Mouse (Mus musculus) heart, postnatal 36 days (tissue): ENCODE measurements around the gene Sf3b3. TPM values are rescaled to one million over a fixed set of nuclear protein-coding genes. Genes with fewer than 3 reads are reported as not detected.
A peak's percentile ranks its signal among the peaks of the same experiment; 100 is the strongest.

ENCODE experiments used
- DNase-seq, 2 experiments: peaks; one replicate each; pipeline ENCODE4 v3.0.0; 2021 to 2022
- intact Hi-C: fragments of 180-260 bp; cut with DNase I; formaldehyde crosslinking; loops from one replicate; pipeline ENCODE4 v1.15.1; 2025
- total RNA-seq, 2 experiments: library from RNA; stranded (reverse); gene quantifications; 2 replicates each; pipeline ENCODE4 v1.2.3; 2021

The Sf3b3 gene
- total RNA-seq, 2 experiments from 2014 or later, result 37.3 to 39.1 TPM

- no peak for DNase-seq
- intact Hi-C loops, result loop anchor here (5.0 kb wide), 1 partner anchor 244 kb away; the partner anchor contains the start of genes Clec18a and Pdpr
Observed at GRCm38 (mm10) chr8:110847645-110848495, 1.3 kb upstream of the Sf3b3 start.

DNA sequence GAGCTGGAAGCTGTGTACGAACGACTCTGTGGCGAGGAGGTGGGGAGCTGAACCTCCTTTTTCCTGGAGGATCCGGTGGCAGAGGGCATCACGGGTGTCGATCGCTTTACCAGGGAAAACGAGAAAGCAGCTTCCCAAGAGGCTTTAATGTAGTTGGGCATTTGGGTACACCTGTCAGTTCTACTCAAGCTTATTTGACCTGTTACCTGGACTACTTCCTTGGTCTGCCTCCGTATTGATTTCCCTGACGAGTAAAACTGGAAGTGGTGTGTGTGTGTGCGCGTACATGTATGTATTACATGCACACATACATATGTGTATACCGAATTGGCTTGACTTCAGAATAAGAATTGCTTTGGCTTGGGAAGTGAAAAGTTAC lies 573 bp upstream of the Sf3b3 start:
- intact Hi-C loops, result loop anchor here (5.0 kb wide), 1 partner anchor 245 kb away; the partner anchor contains the start of genes Clec18a and Pdpr
- no peak for DNase-seq

DNA sequence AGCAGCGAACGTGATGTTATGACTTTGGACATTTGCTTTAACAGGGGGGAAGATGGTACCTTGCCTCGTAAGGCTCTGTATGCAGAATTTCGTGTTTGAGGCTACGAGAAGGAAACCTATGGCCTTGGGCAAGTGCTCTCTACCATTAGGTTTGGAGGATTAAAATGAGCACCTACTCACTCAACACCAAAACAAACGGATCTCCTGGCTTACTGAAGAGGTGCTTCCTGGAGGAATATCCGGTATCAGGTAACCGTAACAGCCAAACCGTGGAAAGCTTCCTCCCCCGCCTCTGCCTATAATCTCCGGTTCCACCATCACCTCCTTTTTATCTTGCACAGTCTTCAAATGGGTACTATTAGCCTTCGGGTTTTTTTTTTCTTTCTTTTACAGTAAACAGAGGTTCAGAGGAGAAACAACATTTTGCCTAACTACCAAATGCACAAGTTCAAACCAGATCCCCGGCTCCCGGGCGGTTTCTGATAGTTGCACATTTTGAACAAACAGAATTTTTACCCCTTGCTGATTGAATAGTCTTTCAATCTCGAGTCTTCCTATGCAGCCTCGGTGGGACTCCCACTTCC lies 674 bp downstream of the Sf3b3 start:
- intact Hi-C loops, result loop anchor here (5.0 kb wide), 1 partner anchor 246 kb away; the partner anchor contains the start of genes Clec18a and Pdpr
- DNase-seq, result peak in 1 of 2 experiments; percentile 3

DNA sequence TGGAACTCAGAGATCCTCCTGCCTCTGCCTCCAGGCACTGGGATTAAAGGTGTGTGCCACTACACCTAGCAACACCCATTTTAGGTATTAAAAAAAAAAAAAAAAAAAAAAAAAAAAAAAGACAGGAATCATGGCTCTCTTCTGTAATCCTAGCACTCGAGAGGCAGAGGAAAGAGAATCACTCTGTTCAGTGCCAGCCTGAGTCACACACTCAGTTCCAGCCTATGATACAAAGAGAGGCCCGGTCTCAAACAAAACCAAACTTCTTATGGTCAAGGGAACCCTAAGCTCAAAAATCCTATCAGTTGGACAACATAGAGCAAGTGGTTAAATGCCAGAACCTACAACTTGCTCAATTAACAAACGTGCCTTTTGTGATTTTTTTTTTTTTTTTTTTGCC lies 1.6 kb downstream of the Sf3b3 start:
- no peak for DNase-seq

GRCm38 (mm10) chr8:110843207-110843606 lies 3.4 kb downstream of the Sf3b3 start:
- intact Hi-C loops, result loop anchor here (2.0 kb wide), 1 partner anchor 92 kb away; no protein-coding TSS in a partner anchor
- no peak for DNase-seq

More for the DNA sequence above, 1.6 kb downstream of the Sf3b3 start:
- intact Hi-C loops, result loop anchor here (5.0 kb wide), 1 partner anchor 247 kb away; the partner anchor contains the start of genes Clec18a and Pdpr

- intact Hi-C loops, result loop anchor here (2.0 kb wide), 1 partner anchor 91 kb away; no protein-coding TSS in a partner anchor
- no peak for DNase-seq
Observed at GRCm38 (mm10) chr8:110842012-110842574, 4.5 kb downstream of the Sf3b3 start.

DNA sequence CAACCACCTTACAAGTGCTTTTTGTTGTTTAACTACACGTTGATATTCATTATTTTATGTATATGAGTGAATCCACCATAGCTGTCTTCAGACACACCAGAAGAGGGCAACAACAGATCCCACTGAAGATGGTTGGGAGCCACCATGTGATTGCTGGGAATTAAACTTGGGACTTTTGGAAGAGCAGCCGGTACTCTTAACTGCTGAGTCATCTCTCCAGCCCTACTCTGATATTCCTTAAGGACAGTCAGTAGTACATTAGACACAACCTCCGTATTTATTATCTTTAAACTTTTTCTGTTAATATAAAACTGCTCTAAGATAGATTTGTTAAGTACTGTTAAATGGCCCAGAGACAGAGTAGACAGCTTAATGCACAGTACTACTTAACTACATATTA lies 14.6 kb downstream of the Sf3b3 start:
- intact Hi-C loops, result loop anchor here (10.0 kb wide), 1 partner anchor 187 kb away; no protein-coding TSS in a partner anchor

DNA sequence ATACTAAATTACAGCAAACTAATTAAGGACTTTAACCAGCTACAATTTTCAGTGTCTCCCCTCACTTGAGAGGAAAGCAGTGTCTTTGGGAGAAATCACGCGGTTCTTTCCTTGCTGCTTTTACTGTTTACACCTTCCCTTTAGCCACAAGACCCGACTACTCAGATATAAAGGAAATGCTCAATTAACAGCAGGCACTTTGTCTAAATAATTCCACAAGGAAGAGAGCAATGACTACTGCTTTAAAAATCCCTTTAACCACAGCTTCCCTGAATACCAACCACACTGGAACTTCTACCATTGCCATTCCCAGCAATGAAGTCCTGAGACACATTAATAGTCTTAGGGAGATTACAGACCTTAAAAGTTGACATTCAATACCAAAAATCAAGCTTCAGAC lies 18.1 kb downstream of the Sf3b3 start:
- no peak for DNase-seq
- intact Hi-C loops, result no loop called here

More for the DNA sequence above, 14.6 kb downstream of the Sf3b3 start:
- no peak for DNase-seq

DNA sequence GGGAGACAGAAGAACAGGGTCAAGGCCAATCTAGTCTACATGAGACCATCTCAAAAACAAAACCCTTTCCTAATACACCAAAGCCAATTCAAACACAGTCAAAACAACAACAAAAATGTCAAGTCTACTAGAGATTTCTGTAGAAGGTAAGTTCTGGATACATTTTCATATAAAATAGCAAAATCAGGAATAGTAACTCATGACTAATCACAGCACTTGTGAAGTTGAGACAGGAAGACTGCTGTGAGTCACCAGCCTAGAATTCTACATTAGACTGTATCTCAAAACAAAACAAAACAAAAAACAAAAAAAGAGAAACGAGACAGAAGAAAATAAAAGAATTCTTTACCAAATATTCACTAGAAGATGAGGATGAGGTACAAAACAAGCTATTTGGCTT lies 21.7 kb downstream of the Sf3b3 start:
- no peak for DNase-seq
- intact Hi-C loops, result no loop called here

GRCm38 (mm10) chr8:110821960-110822359 lies 24.6 kb downstream of the Sf3b3 start:
- intact Hi-C loops, result no loop called here
- DNase-seq, result no peak

- intact Hi-C loops, result no loop called here
- DNase-seq, result no peak
Observed at GRCm38 (mm10) chr8:110820257-110820656, 26.3 kb downstream of the Sf3b3 start.

GRCm38 (mm10) chr8:110818593-110818992 lies 28.0 kb downstream of the Sf3b3 start:
- intact Hi-C loops, result no loop called here
- DNase-seq, result no peak

DNA sequence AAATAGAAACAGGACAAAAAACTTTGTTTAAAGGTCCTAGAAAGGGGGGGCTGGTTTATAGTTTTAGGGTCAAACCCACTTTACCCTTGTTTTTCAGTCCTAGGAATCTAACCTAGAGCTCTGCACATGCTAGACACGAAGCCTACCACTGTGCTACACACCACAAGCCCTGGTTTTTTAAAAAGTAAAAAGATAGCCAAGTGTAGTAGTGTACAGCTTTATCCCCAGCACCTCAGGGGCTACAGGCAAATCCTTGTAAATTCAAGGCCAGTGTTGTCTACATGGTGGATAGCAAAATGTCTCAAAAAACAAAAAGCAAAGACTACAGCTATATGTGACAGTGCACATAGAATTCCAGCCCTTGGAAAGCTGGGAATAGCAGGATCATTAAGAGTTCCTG lies 29.6 kb downstream of the Sf3b3 start:
- intact Hi-C loops, result no loop called here
- no peak for DNase-seq

GRCm38 (mm10) chr8:110815308-110815707 lies 31.3 kb downstream of the Sf3b3 start:
- intact Hi-C loops, result no loop called here
- no peak for DNase-seq

GRCm38 (mm10) chr8:110813081-110813812 lies 33.3 kb downstream of the Sf3b3 start:
- DNase-seq, result no peak
- intact Hi-C loops, result no loop called here

DNA sequence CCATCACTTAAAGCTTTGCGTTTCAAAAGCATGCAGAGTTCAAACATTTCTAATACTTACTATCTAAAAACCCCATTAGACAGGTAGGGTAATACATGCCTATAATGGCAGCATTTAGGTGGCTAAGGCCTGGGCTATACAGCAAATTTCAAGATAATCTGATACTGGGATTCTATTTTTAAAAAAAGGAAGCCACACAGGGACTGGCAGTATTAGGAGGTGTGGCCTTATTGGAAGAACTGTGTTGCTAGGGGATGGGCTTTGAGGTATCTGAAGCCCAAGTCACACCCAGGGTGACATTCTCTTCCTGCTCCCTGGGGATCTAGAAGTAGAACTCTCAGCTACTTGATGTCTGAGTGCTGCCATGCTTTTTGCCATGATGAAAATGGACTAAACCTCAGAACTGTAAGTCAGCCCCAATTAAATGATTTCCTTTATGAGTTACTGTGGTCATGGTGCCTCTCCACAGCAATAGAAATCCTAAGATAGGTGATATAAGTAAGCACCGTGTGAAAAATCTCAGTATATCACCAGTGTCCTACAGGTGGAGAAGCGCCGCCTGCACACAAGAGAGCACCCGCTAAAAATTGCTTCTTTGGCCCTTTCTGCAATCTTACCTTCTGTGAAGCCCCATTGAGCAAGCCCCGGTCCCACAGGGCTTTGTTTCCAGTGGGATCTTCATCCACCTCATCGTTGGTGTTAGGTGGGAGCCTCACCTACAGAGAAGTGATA lies 34.1 kb downstream of the Sf3b3 start:
- intact Hi-C loops, result no loop called here

GRCm38 (mm10) chr8:110811793-110812192 lies 34.8 kb downstream of the Sf3b3 start:
- intact Hi-C loops, result no loop called here
- no peak for DNase-seq

More for the DNA sequence above, 34.1 kb downstream of the Sf3b3 start:
- no peak for DNase-seq

- DNase-seq, result no peak
- intact Hi-C loops, result no loop called here
Observed at GRCm38 (mm10) chr8:110811116-110811515, 35.5 kb downstream of the Sf3b3 start.

GRCm38 (mm10) chr8:110810481-110811065 lies 36.0 kb downstream of the Sf3b3 start:
- intact Hi-C loops, result no loop called here
- DNase-seq, result no peak
